Mouse (Mus musculus) c-Kit-positive CD71-positive TER-119-negative erythroid progenitor cells, embryonic 14.5 days (primary cell): ENCODE measurements at regions not wholly inside any gene's neighbourhood (a gene's known extent, or its start where the extent isn't known, plus 50 kb on each side); places are given as distances from the start of the nearest gene placed in this dataset.

Experiments used
- DNase-seq: peaks from one replicate; pipeline ENCODE4 v3.0.0-alpha.2; 2013; ENCODE audit warnings: low read depth

- no peak for DNase-seq
Observed at GRCm38 (mm10) chr12:54316066-54316567, 112.5 kb upstream of the Egln3 start.

DNA sequence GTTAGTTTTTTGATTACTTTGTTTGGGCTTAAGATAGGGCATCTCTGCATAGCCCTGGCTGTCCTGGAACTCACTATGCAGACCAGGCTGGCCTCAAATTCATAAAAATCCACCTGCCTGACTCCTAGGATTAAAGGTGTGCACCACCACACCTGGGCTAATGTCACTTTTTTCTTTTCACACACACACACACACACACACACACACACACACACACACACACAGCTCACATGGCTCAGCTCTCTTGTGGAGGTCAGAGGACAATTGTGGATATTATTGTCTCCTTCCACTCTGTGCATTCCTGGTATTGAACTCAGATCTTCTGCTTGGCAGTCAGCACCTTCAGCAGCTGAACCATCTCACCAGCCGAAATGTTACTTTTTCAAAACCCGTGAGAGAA lies 110.5 kb upstream of the Egln3 start:
- no peak for DNase-seq

- no peak for DNase-seq
Observed at GRCm38 (mm10) chr12:54313211-54313845, 109.7 kb upstream of the Egln3 start.

GRCm38 (mm10) chr12:54312522-54313210 lies 109.0 kb upstream of the Egln3 start:
- DNase-seq: no peak

GRCm38 (mm10) chr12:54311896-54312521 lies 108.3 kb upstream of the Egln3 start:
- DNase-seq: no peak

DNA sequence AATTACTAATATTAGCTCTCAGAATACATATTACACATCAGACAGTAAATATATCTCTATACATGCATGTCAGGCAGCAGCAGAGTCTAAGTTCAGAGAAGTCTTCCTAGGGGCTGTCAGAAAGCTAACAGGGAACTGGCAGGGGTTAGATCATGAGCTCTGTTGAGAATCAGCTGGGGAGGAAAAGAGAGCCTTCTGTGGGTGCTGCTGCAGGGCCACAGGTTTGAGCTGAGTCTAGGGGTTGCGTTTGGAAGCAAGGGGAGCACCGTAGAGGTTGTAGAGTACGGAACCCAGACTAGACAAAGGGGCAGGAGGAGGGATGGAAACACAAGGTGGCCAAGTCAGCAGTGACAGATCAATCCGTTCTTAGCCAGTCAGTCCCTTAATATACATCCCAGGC lies 106.2 kb upstream of the Egln3 start:
- no peak for DNase-seq

DNA sequence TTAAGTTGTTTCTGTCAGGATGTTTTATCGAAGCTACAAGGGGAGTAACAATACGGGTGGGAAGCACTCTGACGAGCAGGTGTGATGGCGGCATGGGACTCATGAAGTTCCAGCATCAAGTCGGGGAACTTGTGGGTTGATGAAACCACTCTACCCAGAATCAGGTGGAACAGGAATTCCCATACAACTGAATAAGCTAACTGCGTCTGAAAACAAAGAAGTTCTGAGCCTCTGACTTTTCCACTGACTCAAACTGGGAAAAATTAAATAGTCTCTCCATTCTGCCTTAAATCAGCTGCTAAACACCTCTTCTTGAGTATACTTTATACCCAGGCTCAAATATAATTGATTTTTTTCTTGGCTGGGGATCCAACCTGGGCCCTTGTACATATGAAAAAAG lies 105.6 kb upstream of the Egln3 start:
- DNase-seq: no peak

GRCm38 (mm10) chr12:54305135-54305630 lies 101.5 kb upstream of the Egln3 start:
- DNase-seq: no peak

DNA sequence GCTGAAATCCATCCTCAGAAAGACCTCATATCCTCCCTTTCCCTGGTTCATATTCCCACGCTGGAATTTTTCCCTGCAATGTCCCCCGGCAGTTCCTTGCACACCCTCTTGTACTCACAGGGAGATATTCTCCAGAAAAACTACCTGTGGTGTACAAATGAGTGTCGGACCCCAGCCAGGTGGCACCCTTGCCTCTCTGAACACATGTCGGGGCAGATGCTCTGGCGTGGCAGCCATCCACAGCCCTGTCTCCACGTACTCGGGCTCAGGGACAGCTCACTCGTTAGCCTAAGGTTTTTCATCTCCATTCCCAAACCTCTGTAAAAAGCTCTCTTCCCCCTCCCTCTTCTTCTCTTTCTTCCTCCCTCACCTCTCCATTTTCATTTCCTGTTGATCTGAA lies 100.1 kb upstream of the Egln3 start:
- DNase-seq: no peak

DNA sequence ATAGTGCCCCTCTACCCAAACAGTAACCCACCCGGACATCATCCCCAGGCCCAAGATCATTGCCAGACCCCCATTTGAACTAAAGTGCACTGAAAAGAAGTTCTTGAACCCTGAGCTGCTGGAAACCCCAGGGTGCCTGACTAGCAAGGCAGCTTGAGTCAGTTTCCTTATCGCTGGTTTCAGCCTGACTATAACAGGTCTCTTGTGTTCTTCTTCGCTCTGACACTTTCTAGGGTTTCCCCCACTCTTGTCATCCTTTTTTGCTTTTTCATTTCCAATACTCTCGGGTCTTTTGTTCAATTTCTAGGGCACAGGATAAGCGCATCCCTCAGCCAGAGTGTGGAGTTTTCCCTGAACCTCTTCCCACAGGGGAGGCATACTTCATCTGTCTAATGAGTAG lies 95.8 kb upstream of the Egln3 start:
- DNase-seq: no peak

- no peak for DNase-seq
Observed at GRCm38 (mm10) chr12:54293248-54293647, 89.6 kb upstream of the Egln3 start.

DNA sequence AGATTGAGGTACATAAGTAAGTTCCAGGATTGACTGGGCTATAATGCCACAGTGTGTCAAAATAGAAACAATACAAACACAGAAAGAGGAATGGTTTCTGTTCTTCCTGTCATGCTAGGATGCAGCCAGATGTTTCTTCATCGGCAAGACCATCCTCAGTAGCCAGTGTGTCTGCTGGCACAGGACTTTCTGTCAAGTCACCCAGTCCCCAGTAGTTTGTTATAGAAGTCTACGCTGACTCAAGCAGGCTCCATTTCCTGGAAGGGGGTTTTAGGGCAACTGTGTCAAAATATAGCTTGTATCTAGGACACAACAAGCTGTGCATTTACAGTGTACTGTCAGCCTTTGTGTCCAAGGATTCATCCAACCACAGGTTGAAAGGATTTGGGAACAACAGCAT lies 86.7 kb upstream of the Egln3 start:
- DNase-seq: no peak

DNA sequence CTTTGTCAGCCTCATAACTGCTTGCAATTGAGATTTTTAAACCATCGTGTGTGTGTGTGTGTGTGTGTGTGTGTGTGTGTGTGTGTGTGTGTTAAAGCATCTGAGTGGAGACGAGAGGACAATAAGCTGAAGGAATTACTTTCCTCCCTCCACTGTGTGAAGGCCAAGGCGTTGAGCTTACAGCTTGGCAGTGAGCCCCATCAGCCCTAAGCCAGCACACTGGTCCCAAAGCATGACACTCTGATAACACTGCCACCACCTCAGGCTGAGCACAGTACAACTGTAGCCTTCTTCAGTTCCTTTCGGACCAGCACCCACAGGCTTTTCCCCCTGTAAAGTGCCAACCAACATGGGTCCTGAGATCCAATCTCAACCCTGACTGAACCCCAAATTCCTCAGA lies 85.1 kb upstream of the Egln3 start:
- DNase-seq: no peak

DNA sequence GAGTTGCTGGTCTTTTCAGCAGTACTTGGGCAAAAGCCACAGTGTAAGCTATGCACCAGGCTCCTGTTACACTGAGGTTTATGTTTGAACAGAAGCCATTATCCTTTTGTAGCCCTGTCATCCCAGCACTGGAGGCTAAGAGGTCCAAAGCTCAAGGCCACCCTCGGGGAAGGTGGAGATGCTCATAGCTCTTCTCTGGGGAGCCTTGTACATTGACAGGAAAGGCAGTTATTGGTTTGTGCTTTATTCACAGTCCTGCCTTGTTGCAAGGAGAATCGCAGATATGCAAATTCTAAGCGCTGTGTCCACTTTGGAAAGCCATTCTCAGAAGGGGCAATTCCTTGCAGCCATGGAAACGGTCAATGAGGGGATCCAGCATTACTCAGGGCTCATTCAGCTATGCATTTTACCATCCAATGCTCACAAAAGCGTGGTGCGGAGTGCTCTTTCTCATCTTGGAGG lies 84.4 kb upstream of the Egln3 start:
- DNase-seq: no peak

GRCm38 (mm10) chr12:54286911-54287819 lies 83.5 kb upstream of the Egln3 start:
- DNase-seq: no peak

GRCm38 (mm10) chr12:54283646-54284045 lies 80.0 kb upstream of the Egln3 start:
- DNase-seq: no peak

GRCm38 (mm10) chr12:54283011-54283410 lies 79.4 kb upstream of the Egln3 start:
- no peak for DNase-seq

- no peak for DNase-seq
Observed at GRCm38 (mm10) chr12:54282281-54282921, 78.7 kb upstream of the Egln3 start.

DNA sequence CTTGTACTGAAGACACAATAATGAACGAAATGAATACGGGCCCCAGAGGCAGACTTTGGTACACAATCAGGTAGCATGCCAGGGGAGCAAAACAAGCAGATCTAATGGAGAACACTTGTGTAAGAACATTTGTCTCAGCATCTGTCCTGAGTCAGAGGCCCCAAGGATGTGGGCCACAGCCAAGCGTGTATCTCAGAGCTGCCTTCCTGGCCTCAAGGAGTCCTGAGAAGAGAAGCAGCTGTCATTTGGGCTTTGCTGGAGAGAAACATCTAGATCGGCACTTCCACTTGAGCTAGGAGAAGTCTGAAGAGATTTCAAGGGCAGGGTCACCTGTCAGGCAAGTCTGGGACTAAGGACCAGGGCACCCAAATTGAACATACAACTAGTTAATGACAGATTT lies 76.8 kb upstream of the Egln3 start:
- no peak for DNase-seq

DNA sequence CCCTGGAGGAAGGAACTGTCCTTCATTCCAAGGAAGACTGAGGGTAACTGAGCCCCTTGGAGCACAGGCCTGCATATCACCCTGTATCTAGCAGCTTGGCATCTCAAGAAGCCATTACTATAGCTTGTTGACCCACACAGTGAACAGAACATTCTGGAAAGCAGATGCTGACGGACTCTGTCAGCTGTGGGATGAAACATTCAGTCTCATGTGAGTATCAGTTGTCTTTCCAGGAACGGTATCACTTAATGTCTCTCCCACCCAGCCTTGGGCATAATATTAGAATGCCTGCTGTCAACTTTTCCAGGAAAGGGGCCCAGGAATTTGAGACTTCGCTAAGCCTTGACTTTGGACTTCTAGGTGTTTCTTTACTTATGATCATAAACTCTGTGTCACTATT lies 76.3 kb upstream of the Egln3 start:
- no peak for DNase-seq

DNA sequence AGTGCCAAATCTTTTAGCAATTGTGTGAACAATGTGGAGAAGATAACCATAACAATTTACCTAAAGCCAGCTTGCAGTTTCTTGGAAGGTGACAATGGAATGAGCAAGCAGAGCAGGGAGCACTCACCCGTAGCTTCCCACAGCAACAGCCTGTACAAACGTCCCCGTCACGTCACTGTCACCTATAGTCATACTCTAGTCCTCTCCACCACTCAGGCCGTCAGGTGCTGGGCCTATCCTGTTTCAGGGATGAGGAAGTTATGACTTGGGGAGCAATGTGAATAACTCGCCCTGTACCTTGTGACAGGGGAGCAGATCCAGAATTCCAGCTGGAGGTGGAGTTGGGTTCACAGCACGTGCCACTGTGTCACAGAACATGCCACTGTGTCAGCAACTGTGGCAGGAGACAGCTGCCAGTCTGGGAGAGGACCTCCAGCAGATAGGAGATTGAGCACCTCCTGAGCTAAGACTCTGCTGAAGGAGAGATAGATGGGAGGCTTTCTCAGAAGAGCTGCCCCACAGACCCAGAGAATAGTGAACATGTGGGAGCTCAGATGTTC lies 73.4 kb upstream of the Egln3 start:
- DNase-seq: no peak
